Mouse (Mus musculus) lung, adult 2 months (tissue): ENCODE data around the gene Rfx4.

Source experiments
- CTCF ChIP-seq: fragments of 200-500 bp; IDR thresholded peaks from 2 replicates; pipeline ENCODE4 v1.5.1; 2011; ENCODE audit warnings: mild to moderate bottlenecking, low read length, control low read depth; ENCODE audit not compliant: insufficient read depth
- POLR2A ChIP-seq: fragments of 200-500 bp; IDR thresholded peaks from 2 replicates; pipeline ENCODE4 v1.6.1; 2011; ENCODE audit warnings: low read depth, mild to moderate bottlenecking, control low read depth, low read length, borderline replicate concordance; ENCODE audit errors: extremely low read depth

DNA sequence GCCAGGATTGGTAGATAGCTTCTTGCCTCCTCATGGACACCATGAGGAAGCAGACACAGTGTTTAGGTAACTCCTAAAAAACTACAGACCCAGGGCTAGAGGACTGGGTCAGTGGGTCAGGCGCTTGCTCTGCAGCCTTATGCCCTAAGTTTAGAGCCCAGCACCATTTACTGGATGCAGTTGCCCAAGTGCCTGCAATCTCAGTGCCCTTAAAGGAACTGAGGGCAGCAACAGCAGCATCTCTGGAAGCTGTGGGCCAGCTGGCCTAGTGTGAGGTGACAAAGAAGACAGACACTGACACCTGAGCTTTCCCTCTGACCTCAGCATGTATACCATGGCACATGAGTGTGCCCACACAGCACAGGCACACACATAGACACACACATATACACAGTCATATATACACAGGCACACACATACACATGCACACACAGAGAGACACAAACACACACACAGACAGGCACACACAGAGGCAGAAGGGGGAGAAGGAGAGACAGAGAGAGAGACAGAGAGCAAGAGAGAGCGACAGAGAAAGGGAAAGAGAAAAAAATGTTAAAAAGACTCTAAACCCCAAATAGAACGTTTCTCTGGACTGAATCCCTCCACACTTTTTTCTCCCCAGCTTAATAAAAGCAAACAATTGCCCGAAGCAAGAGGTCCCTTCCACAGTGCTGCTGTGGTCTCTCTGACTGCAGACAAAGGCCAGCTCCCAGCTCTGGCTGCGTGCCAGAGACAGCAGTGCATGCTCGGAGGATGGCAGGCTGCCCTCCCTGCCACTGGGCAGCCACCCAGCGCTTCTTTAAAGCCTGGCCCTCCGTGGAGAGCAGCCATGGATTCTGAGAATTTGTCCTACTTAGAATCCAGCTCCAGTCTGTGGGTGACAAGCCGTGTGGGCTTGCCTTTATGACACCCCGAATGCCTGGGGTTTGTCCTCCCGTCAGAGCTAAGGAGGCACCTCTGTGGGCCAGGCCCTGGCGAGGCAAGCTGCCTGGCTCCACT lies 96.4 kb downstream of the Rfx4 start:
- TF ChIP-seq CTCF (no peak), POLR2A (no peak)
